Mouse (Mus musculus) thymus, adult 2 months (tissue): ENCODE results near the gene Slc9b2.

Experiments used
- CTCF ChIP-seq: fragments of 200-500 bp; IDR thresholded peaks from 2 replicates; pipeline ENCODE4 v1.5.1; 2012; ENCODE audit warnings: mild to moderate bottlenecking, control low read depth, low read length, moderate library complexity, borderline replicate concordance; ENCODE audit not compliant: control insufficient read depth, poor library complexity, insufficient read depth; ENCODE audit errors: extremely low read depth
- POLR2A ChIP-seq: fragments of 200-500 bp; IDR thresholded peaks from 2 replicates; pipeline ENCODE4 v1.6.1; 2012; ENCODE audit warnings: mild to moderate bottlenecking, low read length, control low read depth, moderate library complexity; ENCODE audit not compliant: control insufficient read depth, poor library complexity, insufficient read depth; ENCODE audit errors: extremely low read depth

GRCm38 (mm10) chr3:135349022-135349421 is 41.5 kb downstream of the Slc9b2 start:
- TF ChIP-seq CTCF (no peak), POLR2A (no peak)
